Mouse (Mus musculus): ENCODE data around the gene Trim69. TPM values are rescaled to one million over a fixed set of nuclear protein-coding genes. Genes with fewer than 3 reads are reported as not detected.
"Not testable (repeated sequence)": the region's sequence is repeated elsewhere in the genome, so short reads cannot be mapped to it uniquely, and the experiment has no call there.

Gene Trim69
- polyA plus RNA-seq, 1 experiment from 2014 or later = not detected

- no peak for ATAC-seq
These were observed 50.2 kb downstream of the Trim69 start for GRCm38 (mm10) chr2:122210534-122211228.

GRCm38 (mm10) chr2:122217075-122217474 lies 56.6 kb downstream of the Trim69 start:
- H3K4me3 ChIP-seq (ENCODE audit: low read depth, low read length); H3K36me3 ChIP-seq (replicated peaks; ENCODE audit: insufficient read depth, low read length); H3K27ac ChIP-seq (ENCODE audit: low read depth); H3K9me3 ChIP-seq (ENCODE audit: low read length); DNase-seq; H3K27me3 ChIP-seq (ENCODE audit: insufficient read depth, low read length); H3K4me2 ChIP-seq (ENCODE audit: low read depth, low read length); H3K9ac ChIP-seq (replicated peaks); H3K4me1 ChIP-seq (ENCODE audit: insufficient read depth): not testable (repeated sequence)
- 64% methylated on average over 4 of the region's 4 CpGs for WGBS (ENCODE audit: insufficient replicate concordance)
- peak; percentile 84 for TF ChIP-seq EP300 (IDR thresholded peaks at IDR 0.05; ENCODE audit: low read depth)
- ATAC-seq = peak; percentile 79

More at GRCm38 (mm10) chr2:122210534-122211228, 50.2 kb downstream of the Trim69 start:
- 87% methylated on average over 3 of the region's 3 CpGs for WGBS (ENCODE audit: insufficient replicate concordance)
- Histone ChIP-seq H3K9ac (replicated peaks) (no peak overlapping the region), H3K27me3 (ENCODE audit: insufficient read depth, low read length) (no peaks in the 10 kb centered on the region), H3K4me1 (ENCODE audit: insufficient read depth) (no peaks in the 10 kb centered on the region; the same call in 1 of the 2 replicates), H3K4me3 (ENCODE audit: low read depth, low read length) (no peak overlapping the region), H3K4me2 (ENCODE audit: low read depth, low read length) (no peak overlapping the region), H3K36me3 (replicated peaks; ENCODE audit: insufficient read depth, low read length) (no peaks in the 10 kb centered on the region), H3K27ac (ENCODE audit: low read depth) (no peak overlapping the region), H3K9me3 (ENCODE audit: low read length) (no peaks in the 10 kb centered on the region)
- no peak for DNase-seq
- TF ChIP-seq CTCF (IDR thresholded peaks at IDR 0.05; ENCODE audit: low read depth) = no peak
- TF ChIP-seq EP300 (IDR thresholded peaks at IDR 0.05; ENCODE audit: low read depth) = no peak

- ATAC-seq (no peak), DNase-seq (no peak)
- TF ChIP-seq EP300 (IDR thresholded peaks at IDR 0.05; ENCODE audit: low read depth) = no peak
- TF ChIP-seq CTCF (IDR thresholded peaks at IDR 0.05; ENCODE audit: low read depth) = no peak
- Histone ChIP-seq H3K4me2 (ENCODE audit: low read depth, low read length) (no peak overlapping the region), H3K36me3 (replicated peaks; ENCODE audit: insufficient read depth, low read length) (no peaks in the 10 kb centered on the region), H3K4me3 (ENCODE audit: low read depth, low read length) (no peak overlapping the region), H3K9me3 (ENCODE audit: low read length) (no peaks in the 10 kb centered on the region), H3K27ac (ENCODE audit: low read depth) (no peak overlapping the region), H3K9ac (replicated peaks) (no peak overlapping the region), H3K27me3 (ENCODE audit: insufficient read depth, low read length) (no peaks in the 10 kb centered on the region), H3K4me1 (ENCODE audit: insufficient read depth) (no peaks in the 10 kb centered on the region)
- 33% methylated on average over 2 of the region's 2 CpGs for WGBS (ENCODE audit: insufficient replicate concordance)
These were observed 57.7 kb downstream of the Trim69 start for GRCm38 (mm10) chr2:122218234-122218633.

GRCm38 (mm10) chr2:122221378-122221777 lies 60.9 kb downstream of the Trim69 start:
- Histone ChIP-seq H3K4me2 (ENCODE audit: low read depth, low read length) (no peak overlapping the region), H3K27me3 (ENCODE audit: insufficient read depth, low read length) (no peaks in the 10 kb centered on the region), H3K4me3 (ENCODE audit: low read depth, low read length) (no peak overlapping the region), H3K9ac (replicated peaks) (no peak overlapping the region), H3K27ac (ENCODE audit: low read depth) (no peak overlapping the region), H3K36me3 (replicated peaks; ENCODE audit: insufficient read depth, low read length) (no peaks in the 10 kb centered on the region), H3K9me3 (ENCODE audit: low read length) (no peaks in the 10 kb centered on the region), H3K4me1 (ENCODE audit: insufficient read depth) (no peaks in the 10 kb centered on the region)
- TF ChIP-seq EP300 (IDR thresholded peaks at IDR 0.05; ENCODE audit: low read depth) (no peak), CTCF (IDR thresholded peaks at IDR 0.05; ENCODE audit: low read depth) (no peak)
- no peak for DNase-seq
- 36% methylated on average over 4 of the region's 4 CpGs for WGBS (ENCODE audit: insufficient replicate concordance)
- no peak for ATAC-seq

GRCm38 (mm10) chr2:122221798-122222197 lies 61.3 kb downstream of the Trim69 start:
- Histone ChIP-seq H3K27ac (ENCODE audit: low read depth) (no peak overlapping the region), H3K36me3 (replicated peaks; ENCODE audit: insufficient read depth, low read length) (no peaks in the 10 kb centered on the region), H3K4me2 (ENCODE audit: low read depth, low read length) (no peak overlapping the region), H3K9ac (replicated peaks) (no peak overlapping the region), H3K27me3 (ENCODE audit: insufficient read depth, low read length) (no peaks in the 10 kb centered on the region), H3K4me1 (ENCODE audit: insufficient read depth) (no peaks in the 10 kb centered on the region), H3K4me3 (ENCODE audit: low read depth, low read length) (no peak overlapping the region), H3K9me3 (ENCODE audit: low read length) (no peaks in the 10 kb centered on the region)
- WGBS (ENCODE audit: insufficient replicate concordance) = 55% methylated on average over 5 of the region's 5 CpGs
- ATAC-seq = no peak
- no peak for DNase-seq
- TF ChIP-seq EP300 (IDR thresholded peaks at IDR 0.05; ENCODE audit: low read depth) (no peak), CTCF (IDR thresholded peaks at IDR 0.05; ENCODE audit: low read depth) (no peak)

- H3K4me1 ChIP-seq (ENCODE audit: insufficient read depth) = no peaks in the 10 kb centered on the region
- H3K27me3 ChIP-seq (ENCODE audit: insufficient read depth, low read length) = no peaks in the 10 kb centered on the region
- H3K27ac ChIP-seq (ENCODE audit: low read depth) = no peak overlapping the region
- no peak overlapping the region for H3K4me3 ChIP-seq (ENCODE audit: low read depth, low read length)
- no peak for TF ChIP-seq CTCF (IDR thresholded peaks at IDR 0.05; ENCODE audit: low read depth)
- no peak for TF ChIP-seq EP300 (IDR thresholded peaks at IDR 0.05; ENCODE audit: low read depth)
- DNase-seq (no peak), ATAC-seq (no peak)
- H3K9me3 ChIP-seq (ENCODE audit: low read length) = no peaks in the 10 kb centered on the region
- no peak overlapping the region for H3K9ac ChIP-seq (replicated peaks)
- H3K4me2 ChIP-seq (ENCODE audit: low read depth, low read length) = no peak overlapping the region
- H3K36me3 ChIP-seq (replicated peaks; ENCODE audit: insufficient read depth, low read length) = no peaks in the 10 kb centered on the region
- 58% methylated on average over 5 of the region's 5 CpGs for WGBS (ENCODE audit: insufficient replicate concordance)
These were observed 61.8 kb downstream of the Trim69 start for GRCm38 (mm10) chr2:122222272-122222671.
